Mouse (Mus musculus) lung, postnatal 0 days (tissue): ENCODE measurements around the gene Apoc1. TPM values are rescaled to one million over a fixed set of nuclear protein-coding genes. Genes with fewer than 3 reads are reported as not detected.

Experiments used
- ATAC-seq: fragments of 200-750 bp; cut with Nextera tagmentation; 2 replicates; pipeline ENCODE4 v1.8.0; 2017; ENCODE audit warnings: moderate library complexity
- DNase-seq: peaks from one replicate; pipeline ENCODE4 v3.0.0-alpha.2; 2016; ENCODE audit warnings: low spot score
- H3K27ac ChIP-seq: fragments of 300-500 bp; sonication (generic); 2 replicates; pipeline ENCODE4 v1.5.1; 2014; ENCODE audit warnings: antibody characterized with exemption, mild to moderate bottlenecking, low read length, mixed read lengths
- H3K27me3 ChIP-seq: fragments of 300-500 bp; sonication (generic); replicated peaks from 2 replicates; pipeline ENCODE4 v1.6.1; 2014; ENCODE audit warnings: low read length, mixed read lengths; ENCODE audit not compliant: insufficient read depth
- H3K36me3 ChIP-seq: fragments of 300-500 bp; sonication (generic); 2 replicates; pipeline ENCODE4 v1.6.1; 2014; ENCODE audit warnings: low read length, mixed read lengths; ENCODE audit not compliant: insufficient read depth
- H3K4me1 ChIP-seq: fragments of 300-500 bp; sonication (generic); 2 replicates; pipeline ENCODE4 v1.6.1; 2014; ENCODE audit warnings: antibody characterized with exemption, low read depth, low read length, mixed read lengths; ENCODE audit not compliant: insufficient read depth
- H3K4me2 ChIP-seq: fragments of 300-500 bp; sonication (generic); replicated peaks from 2 replicates; pipeline ENCODE4 v1.6.1; 2014; ENCODE audit warnings: low read depth, mild to moderate bottlenecking, low read length, moderate library complexity, mixed read lengths
- H3K4me3 ChIP-seq: fragments of 300-500 bp; sonication (generic); 2 replicates; pipeline ENCODE4 v1.5.1; 2014; ENCODE audit warnings: low read depth, low read length
- H3K9ac ChIP-seq: fragments of 300-500 bp; sonication (generic); replicated peaks from 2 replicates; pipeline ENCODE4 v1.6.1; 2014; ENCODE audit warnings: low read depth, mild to moderate bottlenecking
- H3K9me3 ChIP-seq: fragments of 300-500 bp; sonication (generic); 2 replicates; pipeline ENCODE4 v1.6.1; 2016; ENCODE audit warnings: low read length, mixed read lengths
- CTCF ChIP-seq: IDR thresholded peaks from 2 replicates; pipeline ENCODE4 v1.5.1; 2016; ENCODE audit warnings: antibody characterized with exemption, mild to moderate bottlenecking
- EP300 ChIP-seq: IDR thresholded peaks from 2 replicates; pipeline ENCODE4 v1.6.1; 2016; ENCODE audit warnings: antibody characterized with exemption, mild to moderate bottlenecking, control low read depth
- WGBS: fragments of 180-500 bp; shearing (Covaris S2); extraction: QIAGEN DNeasy Blood & Tissue Kit; methylation state at CpG from one replicate; pipeline ENCODE4 v1.1.7; 2014; 5-methylcytosine and 5-hydroxymethylcytosine counted together
- polyA plus RNA-seq: library from polyadenylated mRNA; unstranded; fragments of >200 nt; fragmentation: Nextera tagmentation; extraction: Ambion mirVana; gene quantifications from 2 replicates; pipeline ENCODE4 v1.2.1, GENCODE M21; 2015

The Apoc1 gene
- 61.1 and 63.8 TPM in 2 replicates for polyA plus RNA-seq

- H3K4me1 ChIP-seq: peaks cover 13% of the 10 kb centered on the region; the same call in 1 of the 2 replicates
- H3K9me3 ChIP-seq: no peaks in the 10 kb centered on the region
- H3K36me3 ChIP-seq: no peaks in the 10 kb centered on the region
- H3K27me3 ChIP-seq: no peaks in the 10 kb centered on the region
- DNase-seq (peak; percentile 84), ATAC-seq (peak; percentile 61)
- WGBS: 53% methylated on average over 28 of the region's 28 CpGs
- no peak within 1 kb of the TSS for H3K4me3 ChIP-seq
- H3K9ac ChIP-seq: no peak within 1 kb of the TSS
- H3K27ac ChIP-seq: peak within 1 kb of the TSS; percentile 81
- TF ChIP-seq CTCF (no peak), EP300 (no peak)
- 0 out of 2 replicates have a peak within 1 kb of the TSS, but pooled peaks have one; percentile 19 for H3K4me2 ChIP-seq
Observed at GRCm38 (mm10) chr7:19691873-19692865, at the start of gene Apoc1. Apoc1 (minus strand) TSS chr7:19692660.

GRCm38 (mm10) chr7:19741329-19742031, 49.0 kb upstream of the Apoc1 start:
- Histone ChIP-seq H3K27ac (0 out of 2 replicates have a peak overlapping the region, but pooled peaks have one; percentile 39), H3K4me1 (peaks cover 19% of the 10 kb centered on the region; the same call in 1 of the 2 replicates), H3K9me3 (no peaks in the 10 kb centered on the region), H3K36me3 (peaks cover 8% of the 10 kb centered on the region; the same call in 1 of the 2 replicates), H3K4me2 (no peak overlapping the region), H3K9ac (no peak overlapping the region), H3K27me3 (no peaks in the 10 kb centered on the region), H3K4me3 (no peak overlapping the region)
- no peak for DNase-seq
- peak; percentile 45 for ATAC-seq
- TF ChIP-seq CTCF (no peak), EP300 (no peak)
- WGBS: 19% methylated on average over 8 of the region's 8 CpGs

DNA sequence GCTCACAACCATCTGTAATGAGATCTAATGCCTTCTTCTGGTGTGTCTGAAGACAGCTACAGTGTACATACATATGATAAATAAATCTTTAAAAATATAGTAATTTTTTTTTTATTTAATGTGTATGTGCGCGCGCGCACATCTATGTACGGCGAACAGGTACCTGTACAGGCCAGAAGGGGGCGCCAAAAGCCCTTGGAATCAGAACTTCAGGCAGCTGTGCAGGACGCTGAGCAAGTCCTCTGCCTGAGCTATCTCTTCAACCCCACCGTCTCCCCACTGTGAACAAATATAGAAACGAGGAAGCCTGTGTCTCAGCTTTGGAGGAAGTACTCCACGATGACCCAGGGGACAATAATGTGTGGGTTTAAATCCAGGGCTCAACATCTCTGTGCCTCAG, 47.8 kb upstream of the Apoc1 start:
- H3K9me3 ChIP-seq: no peaks in the 10 kb centered on the region
- no peak overlapping the region for H3K4me2 ChIP-seq
- no peak overlapping the region for H3K4me3 ChIP-seq
- H3K9ac ChIP-seq: no peak overlapping the region
- TF ChIP-seq EP300 (no peak), CTCF (peak; percentile 48)
- 80% methylated on average over 11 of the region's 11 CpGs for WGBS
- no peaks in the 10 kb centered on the region for H3K27me3 ChIP-seq
- peaks cover 8% of the 10 kb centered on the region; the same call in 1 of the 2 replicates for H3K36me3 ChIP-seq
- DNase-seq: no peak
- H3K4me1 ChIP-seq: peaks cover 16% of the 10 kb centered on the region; the same call in 1 of the 2 replicates
- ATAC-seq: 0 out of 2 replicates have a peak, but pooled peaks have one; percentile 8
- no peak overlapping the region for H3K27ac ChIP-seq

- DNase-seq (no peak), ATAC-seq (no peak)
- Histone ChIP-seq H3K27ac (no peak overlapping the region), H3K4me1 (peaks cover 11% of the 10 kb centered on the region; the same call in 1 of the 2 replicates), H3K36me3 (peaks cover 12% of the 10 kb centered on the region; the same call in 1 of the 2 replicates), H3K4me3 (no peak overlapping the region), H3K9ac (no peak overlapping the region), H3K27me3 (no peaks in the 10 kb centered on the region), H3K4me2 (no peak overlapping the region), H3K9me3 (no peaks in the 10 kb centered on the region)
- 81% methylated on average over 3 of the region's 3 CpGs for WGBS
- no peak for TF ChIP-seq EP300
- peak; percentile 62 for TF ChIP-seq CTCF
Observed at GRCm38 (mm10) chr7:19738771-19739170, 46.3 kb upstream of the Apoc1 start.

- no peak for TF ChIP-seq EP300
- TF ChIP-seq CTCF: no peak
- Histone ChIP-seq H3K4me2 (no peak overlapping the region), H3K9me3 (no peaks in the 10 kb centered on the region), H3K36me3 (peaks cover 31% of the 10 kb centered on the region; the same call in 1 of the 2 replicates), H3K4me1 (peaks cover 4% of the 10 kb centered on the region; the same call in 1 of the 2 replicates), H3K27ac (no peak overlapping the region), H3K27me3 (no peaks in the 10 kb centered on the region), H3K4me3 (no peak overlapping the region), H3K9ac (no peak overlapping the region)
- DNase-seq: no peak
- ATAC-seq: no peak
- 86% methylated on average over 15 of the region's 16 CpGs for WGBS
Observed at GRCm38 (mm10) chr7:19736389-19737057, 44.1 kb upstream of the Apoc1 start.
